Mouse (Mus musculus): ENCODE measurements around the gene Ppp1r14a.

DNA sequence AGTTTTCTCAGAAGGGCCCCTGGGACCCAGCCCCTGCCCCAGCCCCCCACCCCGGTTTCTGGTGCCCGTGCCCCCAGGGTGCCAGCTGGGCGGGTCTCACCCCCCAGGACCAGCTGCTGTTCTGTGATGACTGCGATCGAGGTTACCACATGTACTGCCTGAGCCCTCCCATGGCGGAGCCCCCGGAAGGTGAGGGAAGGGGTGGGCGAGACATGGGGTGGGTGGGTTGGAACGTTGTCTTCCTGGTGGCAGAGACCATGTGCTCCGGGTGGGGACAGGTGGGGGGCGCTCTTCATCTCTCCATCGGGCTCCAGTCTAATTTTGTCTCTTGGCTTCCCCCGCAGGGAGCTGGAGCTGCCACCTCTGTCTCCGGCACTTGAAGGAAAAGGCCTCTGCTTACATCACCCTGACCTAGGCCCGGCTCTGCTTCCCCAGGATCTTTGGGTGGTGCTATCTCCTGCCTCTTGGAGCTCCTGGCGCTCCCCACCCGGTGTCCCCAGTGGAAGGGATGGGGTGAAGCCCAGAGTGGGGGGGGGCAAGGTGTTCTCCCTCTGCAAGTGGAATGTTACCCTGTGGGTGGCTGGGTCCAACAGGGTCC, 27.1 kb downstream of the Ppp1r14a start:
- TF ChIP-seq TAL1 (IDR thresholded peaks at IDR 0.05; ENCODE audit: low read length) (no peak), GATA1 (IDR thresholded peaks at IDR 0.05; ENCODE audit: low read length) (no peak)

Measured in erythroblast, embryonic 14.5 days (primary cell).